Mouse (Mus musculus): Measurements from ENCODE around the gene Pih1d1.

- TF ChIP-seq POLR2A (IDR thresholded peaks at IDR 0.05; ENCODE audit: low read depth, low read length) (no peak), CTCF (conservative IDR thresholded peaks at IDR 0.05; ENCODE audit: insufficient read depth, insufficient read length, low read depth, low read length) (no peak)
Measured at GRCm38 (mm10) chr7:45129318-45129717, 24.8 kb upstream of the Pih1d1 start.
